Comparison of ENCODE assay signal across 8 mouse cellular contexts in the genomic region with DNA sequence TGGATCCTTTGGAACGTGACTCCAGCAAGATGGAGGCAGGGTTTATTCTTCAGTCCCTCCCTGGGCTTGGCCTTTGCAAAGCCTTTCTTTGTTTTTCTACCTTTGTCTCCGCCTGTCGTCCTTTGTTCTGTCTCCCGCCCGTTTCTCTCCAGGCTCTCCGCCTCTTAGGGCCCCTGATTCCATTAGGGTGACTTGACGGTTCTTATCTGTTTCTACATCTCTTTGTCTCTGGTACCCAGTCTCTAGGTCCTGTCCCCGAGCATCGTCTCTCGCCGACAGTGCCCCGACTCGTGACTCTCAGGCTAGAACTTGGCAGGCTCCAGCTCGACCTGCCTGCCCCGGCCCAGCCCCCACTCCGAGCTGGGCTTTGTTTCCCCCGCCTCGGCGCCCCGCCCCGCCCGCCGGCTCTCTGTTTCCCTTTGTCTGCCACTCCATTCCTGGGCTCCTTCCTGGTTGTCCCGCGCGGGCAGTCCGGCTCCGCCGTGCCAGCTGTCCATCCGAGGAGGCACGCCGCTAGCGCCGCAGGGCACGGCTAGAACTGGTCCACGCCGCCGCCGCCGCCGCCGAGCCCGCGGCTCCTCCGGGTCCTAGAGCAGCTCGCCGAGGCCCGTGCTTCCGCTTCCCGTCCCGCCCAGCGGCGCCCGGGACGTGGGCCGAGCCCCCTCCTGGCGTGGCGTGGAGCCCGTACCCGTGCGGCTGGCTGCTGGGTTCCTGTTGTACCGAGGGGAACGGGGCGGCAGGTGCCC. TPM values are rescaled to one million over a fixed set of nuclear protein-coding genes. Genes with fewer than 3 reads are reported as not detected.
A peak's percentile ranks its signal among the peaks of the same experiment; 100 is the strongest.
DNase-seq lines count a peak whose midpoint lies in the region; ATAC-seq and TF ChIP-seq lines count a peak whose summit lies in the region.

A gene (plus strand): TSS at position 440 of the 746 bp plus-strand sequence.
A gene (minus strand): TSS at position 509 of the 746 bp plus-strand sequence.

- peaks cover 50% of the 10 kb centered on the region for H3K36me3 ChIP-seq in embryonic facial prominence, embryonic 15.5 days
- H3K36me3 ChIP-seq in midbrain, postnatal 0 days (ENCODE audit: insufficient read depth, low read length) = peaks cover 17% of the 10 kb centered on the region

- no peaks in the 10 kb centered on the region for H3K9me3 ChIP-seq in embryonic facial prominence, embryonic 15.5 days (replicated peaks)
- H3K9me3 ChIP-seq in midbrain, postnatal 0 days (ENCODE audit: low read length) = no peaks in the 10 kb centered on the region

- ATAC-seq in embryonic facial prominence, embryonic 15.5 days (ENCODE audit: insufficient number of reproducible peaks, low FRiP score, low TSS enrichment, low read depth) = peak; percentile 92
- peak; percentile 90 for ATAC-seq in midbrain, postnatal 0 days (ENCODE audit: low FRiP score)

- H3K4me2 ChIP-seq in embryonic facial prominence, embryonic 15.5 days (replicated peaks) = peak within 1 kb of the TSS; percentile 64
- H3K4me2 ChIP-seq in midbrain, postnatal 0 days (ENCODE audit: low read depth, low read length, poor library complexity, severe bottlenecking) = peak within 1 kb of the TSS; percentile 68

- TF ChIP-seq CTCF in bone marrow, adult 2 months (IDR thresholded peaks at IDR 0.05; ENCODE audit: control insufficient read depth, insufficient read depth, low read length) = no peak
- TF ChIP-seq CTCF in midbrain, postnatal 0 days (IDR thresholded peaks at IDR 0.05) = no peak

- H3K27ac ChIP-seq in bone marrow, adult 2 months (ENCODE audit: control insufficient read depth, insufficient read depth, low read depth, low read length, poor library complexity) = peak within 1 kb of the TSS; percentile 89
- peak within 1 kb of the TSS; percentile 97 for H3K27ac ChIP-seq in embryonic facial prominence, embryonic 15.5 days (replicated peaks)
- peak within 1 kb of the TSS; percentile 99 for H3K27ac ChIP-seq in midbrain, postnatal 0 days (ENCODE audit: low read depth, low read length)

- H3K27me3 ChIP-seq in embryonic facial prominence, embryonic 15.5 days = no peaks in the 10 kb centered on the region
- no peaks in the 10 kb centered on the region for H3K27me3 ChIP-seq in midbrain, postnatal 0 days (ENCODE audit: insufficient read depth, low read length)

- H3K4me3 ChIP-seq in bone marrow, adult 2 months (replicated peaks; ENCODE audit: control insufficient read depth, low read depth, low read length) = peak within 1 kb of the TSS; percentile 68
- H3K4me3 ChIP-seq in embryonic facial prominence, embryonic 15.5 days (replicated peaks) = peak within 1 kb of the TSS; percentile 98
- H3K4me3 ChIP-seq in midbrain, postnatal 0 days (ENCODE audit: low read depth, low read length) = peak within 1 kb of the TSS; percentile 96

- TF ChIP-seq POLR2A in bone marrow, adult 2 months (IDR thresholded peaks at IDR 0.05; ENCODE audit: borderline replicate concordance, control insufficient read depth, low read depth, low read length) = peak; percentile 37; the same call in 1 of the 2 replicates

- peak; percentile 80 to 83 for DNase-seq in B cell, adult 2 months
- DNase-seq in heart, adult 9 months (ENCODE audit: low spot score in 2 of 2) = peak; percentile 82
- DNase-seq in kidney, adult 9 months = peak; percentile 86
- DNase-seq in liver = peak; percentile 85
- DNase-seq in midbrain, postnatal 0 days (ENCODE audit: low spot score) = peak; percentile 94
- peak; percentile 62 to 76 for DNase-seq in spleen, postnatal 14 days (ENCODE audit: low spot score in 2 of 2)

- H3K4me1 ChIP-seq in bone marrow, adult 2 months (ENCODE audit: control insufficient read depth, insufficient read depth, low read length) = no peaks in the 10 kb centered on the region
- peaks cover 41% of the 10 kb centered on the region for H3K4me1 ChIP-seq in embryonic facial prominence, embryonic 15.5 days
- H3K4me1 ChIP-seq in midbrain, postnatal 0 days (ENCODE audit: insufficient read depth, low read length) = peaks cover 17% of the 10 kb centered on the region

- WGBS in bone marrow, adult 2 months = under 1% methylated on average over 64 of the region's 64 CpGs
- under 1% methylated on average over 64 of the region's 64 CpGs for WGBS in embryonic facial prominence, embryonic 15.5 days
- WGBS in midbrain, postnatal 0 days = under 1% methylated on average over 61 of the region's 64 CpGs

- H3K9ac ChIP-seq in embryonic facial prominence, embryonic 15.5 days = peak within 1 kb of the TSS; percentile 98
- peak within 1 kb of the TSS; percentile 97 for H3K9ac ChIP-seq in midbrain, postnatal 0 days (replicated peaks; ENCODE audit: low read length, poor library complexity, severe bottlenecking)

RNA-seq across cellular contexts. Expression of the first gene that starts in this region (rescaled TPM):
- polyA plus RNA-seq in bone marrow, adult 2 months (2011; ENCODE audit: insufficient read depth, insufficient read length, low replicate concordance, missing spikeins) = 2.6 and 6.6 TPM in 2 replicates
- 41.3 and 42.5 TPM in 2 replicates for polyA plus RNA-seq in embryonic facial prominence, embryonic 15.5 days (2015; fragmentation: Nextera tagmentation; extraction: Ambion mirVana)
- 37.4 and 39.6 TPM in 2 replicates for total RNA-seq in midbrain, postnatal 0 days (2014; rRNA removed)
- 32.3 TPM in 2 replicates for polyA plus RNA-seq in midbrain, postnatal 0 days (2015; fragmentation: Nextera tagmentation; extraction: Ambion mirVana)

RNA-seq across cellular contexts. Expression of the second gene that starts in this region (rescaled TPM):
- 76.8 and 153 TPM in 2 replicates for polyA plus RNA-seq in bone marrow, adult 2 months (2011; ENCODE audit: insufficient read depth, insufficient read length, low replicate concordance, missing spikeins)
- 22.4 and 23.9 TPM in 2 replicates for polyA plus RNA-seq in embryonic facial prominence, embryonic 15.5 days (2015; fragmentation: Nextera tagmentation; extraction: Ambion mirVana)
- 0.22 and 3.7 TPM in 2 replicates for total RNA-seq in midbrain, postnatal 0 days (2014; rRNA removed)
- polyA plus RNA-seq in midbrain, postnatal 0 days (2015; fragmentation: Nextera tagmentation; extraction: Ambion mirVana) = 4.2 and 5.3 TPM in 2 replicates

Comparison
In these comparisons a context has a peak if more than half of its experiments do, and no peak if none do; other contexts are left out.
1. Peak in every context shown above with its lines: DNase-seq, ATAC-seq, H3K4me3 ChIP-seq and H3K27ac ChIP-seq.